Mouse (Mus musculus) heart, adult 2 months (tissue): Measurements from ENCODE around the gene Tamm41.

Experiments used
- CTCF ChIP-seq: fragments of 200-600 bp; IDR thresholded peaks from 2 replicates; pipeline ENCODE4 v1.8.1; 2022; ENCODE audit warnings: antibody characterized with exemption, mild to moderate bottlenecking, moderate library complexity
- EP300 ChIP-seq: fragments of 200-500 bp; IDR thresholded peaks from 2 replicates; pipeline ENCODE4 v1.6.1; 2011; ENCODE audit warnings: low read depth, low read length, control low read depth; ENCODE audit not compliant: insufficient read depth
- POLR2A ChIP-seq: fragments of 200-500 bp; IDR thresholded peaks from 2 replicates; pipeline ENCODE4 v1.6.1; 2011; ENCODE audit warnings: mild to moderate bottlenecking, low read depth, low read length, control low read depth; ENCODE audit not compliant: insufficient read depth

- TF ChIP-seq EP300 = no peak
- TF ChIP-seq POLR2A = no peak
- no peak for TF ChIP-seq CTCF
Observed at GRCm38 (mm10) chr6:115046064-115046463, 8.4 kb upstream of the Tamm41 start.
